Mouse (Mus musculus) spleen, adult 2 months (tissue): ENCODE measurements at regions not wholly inside any gene's neighbourhood (a gene's known extent, or its start where the extent isn't known, plus 50 kb on each side); places are given as distances from the start of the nearest gene placed in this dataset.

ENCODE experiments used
- CTCF ChIP-seq: fragments of 200-500 bp; IDR thresholded peaks from 2 replicates; pipeline ENCODE4 v1.5.1; 2011; ENCODE audit warnings: mild to moderate bottlenecking, inconsistent platforms; ENCODE audit not compliant: insufficient read depth, insufficient read length, insufficient replicate concordance; ENCODE audit errors: extremely low read depth
- POLR2A ChIP-seq: fragments of 200-500 bp; IDR thresholded peaks from 2 replicates; pipeline ENCODE4 v1.6.1; 2011; ENCODE audit warnings: low read depth, low read length, inconsistent platforms

DNA sequence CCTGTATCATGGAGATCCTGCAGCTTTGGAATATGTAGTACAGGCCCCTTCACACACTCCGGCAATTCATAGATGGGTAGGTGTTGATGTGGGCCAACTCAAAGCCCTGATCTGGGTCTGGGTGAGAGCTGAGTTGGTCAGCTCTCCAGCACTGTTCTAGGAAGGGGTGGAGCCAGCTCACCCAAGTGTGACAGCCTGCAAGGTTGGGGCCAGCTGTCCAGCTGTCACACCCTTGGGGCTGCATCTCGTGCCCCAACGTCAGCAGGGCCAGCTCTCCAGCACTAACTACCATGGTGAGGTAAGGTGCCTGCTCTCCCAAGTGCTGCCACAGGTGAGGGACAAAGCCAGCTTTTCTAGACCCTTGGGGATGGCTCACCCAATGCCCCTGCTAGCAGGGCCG is 115.6 kb upstream of the Tdrd3 start:
- TF ChIP-seq CTCF (no peak), POLR2A (no peak)
